Mouse (Mus musculus): ENCODE measurements around the gene Sgcb. TPM values are rescaled to one million over a fixed set of nuclear protein-coding genes. Genes with fewer than 3 reads are reported as not detected.

The Sgcb gene
- 3.0 and 3.5 TPM in 2 replicates for polyA plus RNA-seq (2012; rRNA removed)

- WGBS: under 1% methylated on average over 61 of the region's 62 CpGs
- no peak for DNase-seq (ENCODE audit: low read depth, low spot score)
Measured at GRCm38 (mm10) chr5:73647261-73647900, at the start of gene Sgcb. Gene Sgcb, minus strand, starts transcription at chr5:73647790.

DNA sequence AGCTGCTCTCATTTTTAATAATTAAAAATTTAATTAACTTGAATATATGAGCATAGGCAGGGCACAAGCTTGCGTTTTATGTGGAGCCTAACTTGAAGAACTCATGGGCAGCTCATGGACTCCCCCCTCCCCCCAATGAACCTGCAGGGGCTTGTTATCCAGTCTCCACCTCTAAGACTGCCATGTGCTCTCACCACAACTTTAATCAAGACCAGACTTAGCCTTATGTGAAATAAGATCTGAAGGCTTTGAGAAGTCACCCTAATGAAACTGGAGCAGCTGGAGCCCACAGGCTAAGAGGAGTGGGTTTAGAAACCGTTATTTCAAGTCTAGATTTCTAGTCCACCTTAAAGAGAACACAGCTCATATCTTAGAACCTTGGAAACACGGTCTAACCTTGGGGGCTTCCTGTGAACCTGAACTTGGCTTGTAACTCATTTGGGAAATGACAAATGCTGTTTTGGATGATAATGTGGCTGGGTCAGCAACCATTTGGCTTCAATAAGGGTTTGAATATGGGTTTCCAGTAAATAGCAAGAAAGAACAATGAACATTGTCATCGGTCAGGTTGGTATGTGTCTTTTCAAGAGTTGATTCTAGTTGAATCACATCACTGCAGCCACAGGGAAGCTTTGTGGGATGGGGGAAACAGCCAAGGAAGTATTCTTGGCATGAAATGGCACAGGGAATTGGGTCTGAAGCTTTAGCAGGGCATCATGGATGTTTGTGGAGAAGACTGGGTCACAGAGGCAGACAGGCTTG, 46.8 kb upstream of the Sgcb start:
- no peak for DNase-seq (ENCODE audit: low read depth, low spot score)
- WGBS: 86% methylated on average over 4 of the region's 4 CpGs

DNA sequence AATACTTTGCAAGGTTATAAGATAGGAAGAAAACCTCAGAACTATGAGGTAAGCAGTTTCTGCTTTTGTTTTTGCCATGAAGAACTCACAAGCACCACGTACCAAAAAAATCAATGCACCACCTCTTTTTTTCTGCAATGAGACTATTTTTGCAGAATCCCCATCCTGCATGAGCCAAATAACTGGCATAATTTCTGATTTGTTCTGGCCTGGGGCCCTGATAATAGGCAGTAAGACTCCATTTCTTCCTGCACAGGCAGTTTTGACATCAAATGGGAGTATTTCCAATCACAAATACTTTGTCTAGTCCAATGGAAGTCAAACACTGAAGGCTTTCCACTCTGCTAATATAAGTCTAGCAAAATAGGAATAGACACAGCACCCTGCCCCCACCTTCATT, 46.2 kb upstream of the Sgcb start:
- no peak for DNase-seq (ENCODE audit: low read depth, low spot score)
- 84% methylated on average over 1 of the region's 1 CpGs for WGBS

- WGBS: 51% methylated on average over 15 of the region's 15 CpGs
- no peak for DNase-seq (ENCODE audit: low read depth, low spot score)
Measured at GRCm38 (mm10) chr5:73691723-73692520, 44.3 kb upstream of the Sgcb start.

DNA sequence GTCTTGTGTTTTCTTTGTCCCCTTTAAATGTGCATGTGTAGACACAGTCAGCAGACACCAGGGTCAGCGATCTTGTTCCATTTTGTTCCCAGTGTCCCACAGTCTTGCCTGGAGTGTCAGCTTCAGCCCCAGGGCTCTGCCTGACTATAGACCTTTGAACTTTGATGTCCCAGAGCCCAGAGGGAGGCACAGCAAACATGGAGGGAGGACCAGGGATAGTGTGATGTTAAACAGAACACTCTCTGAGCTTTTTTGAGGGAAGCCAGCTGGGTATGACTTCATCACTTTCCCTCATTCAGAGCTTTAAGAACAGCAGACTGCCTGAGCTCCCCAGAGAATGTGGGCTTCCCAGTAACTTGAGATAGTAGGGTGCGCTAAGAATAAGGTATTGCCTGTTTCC, 42.6 kb upstream of the Sgcb start:
- WGBS: 67% methylated on average over 2 of the region's 2 CpGs
- DNase-seq (ENCODE audit: low read depth, low spot score): no peak

DNA sequence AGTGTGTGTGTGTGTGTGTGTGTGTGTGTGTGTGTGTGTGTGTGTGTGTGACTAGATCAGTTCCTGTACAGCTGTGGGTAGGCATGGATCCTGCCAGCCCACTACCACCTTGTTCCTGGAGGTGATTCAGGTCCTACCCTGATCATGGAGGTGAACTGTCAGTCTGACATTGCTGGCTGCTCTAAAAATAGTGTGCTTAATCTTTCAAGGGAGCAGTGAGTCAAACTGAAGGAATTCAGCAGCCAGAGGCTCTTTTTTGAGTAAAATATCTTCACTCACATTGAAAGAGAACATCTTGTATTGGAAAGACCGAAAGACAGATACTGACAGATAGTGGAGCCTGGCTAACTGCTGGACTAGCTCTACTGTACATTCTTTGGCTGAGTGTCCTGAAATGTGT, 41.0 kb upstream of the Sgcb start:
- DNase-seq (ENCODE audit: low read depth, low spot score): no peak
- 77% methylated on average over 1 of the region's 1 CpGs for WGBS

DNA sequence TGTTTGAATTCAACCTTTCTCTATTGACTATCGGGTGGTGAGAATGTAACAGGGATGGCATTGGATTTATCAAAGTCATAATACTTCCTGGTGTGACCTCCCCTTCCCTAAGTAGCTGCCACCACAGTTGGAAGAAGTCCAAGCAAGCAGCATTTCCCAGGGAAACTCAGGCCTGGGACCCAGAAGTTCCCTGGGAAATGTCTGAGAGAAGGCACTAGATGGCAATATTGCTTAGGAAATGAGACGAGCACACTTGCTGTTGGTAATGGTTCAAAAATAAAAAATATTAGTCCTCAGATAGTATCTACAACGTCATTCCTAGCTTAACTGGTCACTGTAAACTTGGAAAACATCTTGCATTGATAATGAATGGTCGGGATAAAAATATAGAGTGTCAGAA, 38.6 kb upstream of the Sgcb start:
- 13% methylated on average over 4 of the region's 4 CpGs for WGBS
- DNase-seq (ENCODE audit: low read depth, low spot score): no peak

DNA sequence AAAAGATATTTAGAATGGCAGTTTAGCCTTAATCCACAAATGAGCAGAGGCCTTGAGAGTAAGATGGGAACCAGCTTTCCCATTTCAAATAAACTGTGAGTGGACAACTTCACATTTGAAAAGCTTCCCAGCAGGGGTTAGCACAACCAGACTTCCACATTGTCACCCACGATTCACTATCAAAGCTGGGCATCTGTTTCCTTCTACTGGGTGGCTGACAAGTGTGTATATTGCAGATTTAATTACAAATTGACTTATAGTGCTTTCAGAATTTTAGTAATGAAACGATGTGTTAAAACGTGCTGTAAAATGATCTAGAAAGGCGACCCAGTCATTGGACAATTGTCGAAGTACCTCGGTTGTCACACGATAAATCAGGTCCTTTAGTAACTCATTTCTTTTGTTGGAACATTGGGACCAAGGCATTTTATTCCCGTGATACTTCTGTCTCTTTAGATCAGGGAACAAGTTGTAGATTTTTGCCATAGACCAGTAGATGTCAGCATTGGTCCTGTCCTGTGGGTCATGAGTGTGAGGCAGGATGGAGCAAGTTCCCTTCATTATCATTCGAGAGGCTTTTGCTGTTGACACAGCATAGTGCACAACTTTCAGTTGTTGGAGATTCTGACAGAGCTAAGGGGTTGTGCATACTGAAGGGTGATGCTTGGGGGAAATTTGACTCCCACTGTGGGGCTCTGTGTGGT, 36.3 kb upstream of the Sgcb start:
- no peak for DNase-seq (ENCODE audit: low read depth, low spot score)
- WGBS: 52% methylated on average over 9 of the region's 9 CpGs

DNA sequence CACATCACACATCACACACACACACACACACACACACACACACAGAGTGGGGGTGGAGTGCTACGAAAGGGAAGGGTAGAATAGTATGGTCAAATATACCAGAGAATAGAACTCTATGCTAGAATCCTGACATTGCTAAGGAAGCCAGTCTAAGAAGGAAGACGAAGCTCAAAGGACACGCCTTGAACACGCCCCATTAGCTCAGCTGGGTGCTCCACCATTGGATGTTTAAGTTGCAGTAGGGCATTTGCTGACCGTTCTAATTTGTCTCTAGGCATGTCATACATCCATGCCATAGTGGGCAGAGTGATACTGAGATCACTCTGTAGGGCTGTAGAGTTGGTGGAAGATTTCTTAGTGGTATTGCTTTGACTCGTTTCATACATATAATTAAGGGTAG, 35.6 kb upstream of the Sgcb start:
- WGBS: 61% methylated on average over 6 of the region's 6 CpGs
- DNase-seq (ENCODE audit: low read depth, low spot score): no peak

GRCm38 (mm10) chr5:73676626-73677025, 29.0 kb upstream of the Sgcb start:
- no peak for DNase-seq (ENCODE audit: low read depth, low spot score)
- WGBS: 50% methylated on average over 13 of the region's 13 CpGs

DNA sequence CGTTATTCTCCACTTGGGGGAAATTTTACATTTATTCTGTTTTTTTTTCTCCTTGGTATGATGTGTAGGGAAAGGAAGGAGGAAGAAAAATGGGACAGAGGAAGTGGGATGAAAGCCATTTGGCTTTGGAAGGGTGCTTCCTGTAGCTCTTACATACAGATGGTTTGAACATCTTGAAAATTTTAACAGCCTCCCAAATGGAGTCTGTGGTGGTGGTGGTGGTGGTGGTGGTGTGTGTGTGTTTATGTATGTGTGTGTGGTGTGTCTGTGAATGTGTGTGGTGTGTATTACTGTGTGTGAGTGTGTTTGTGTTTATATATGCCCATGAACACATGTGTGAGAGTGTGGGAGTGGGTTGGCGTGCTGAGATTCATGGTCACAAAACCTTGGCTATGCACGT, 28.0 kb upstream of the Sgcb start:
- DNase-seq (ENCODE audit: low read depth, low spot score): no peak
- WGBS: 86% methylated on average over 3 of the region's 3 CpGs

GRCm38 (mm10) chr5:73669386-73669785, 21.8 kb upstream of the Sgcb start:
- no peak for DNase-seq (ENCODE audit: low read depth, low spot score)
- 54% methylated on average over 26 of the region's 26 CpGs for WGBS

DNA sequence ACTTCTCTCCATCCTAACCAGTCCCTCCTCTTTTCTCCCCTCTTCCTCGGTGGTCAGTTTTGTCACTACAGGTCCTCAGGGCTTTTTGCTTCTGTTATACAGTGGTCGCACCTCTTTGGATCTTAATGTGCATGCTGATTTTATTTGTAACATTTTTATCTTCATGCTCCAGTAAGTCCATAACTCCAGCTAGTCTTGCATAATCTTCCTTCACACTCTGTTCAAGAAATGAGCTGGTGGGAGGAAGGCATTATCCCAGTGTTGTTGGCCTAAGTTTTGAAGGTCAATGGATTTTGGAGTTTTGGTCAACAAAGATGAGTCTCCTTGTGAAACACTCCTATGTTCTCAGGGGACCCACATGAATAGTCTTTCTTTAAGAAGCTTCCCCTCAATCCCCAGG, 20.3 kb upstream of the Sgcb start:
- DNase-seq (ENCODE audit: low read depth, low spot score): no peak
- WGBS: 83% methylated on average over 2 of the region's 2 CpGs

- WGBS: 49% methylated on average over 2 of the region's 2 CpGs
- DNase-seq (ENCODE audit: low read depth, low spot score): no peak
Measured at GRCm38 (mm10) chr5:73666695-73667094, 19.1 kb upstream of the Sgcb start.

DNA sequence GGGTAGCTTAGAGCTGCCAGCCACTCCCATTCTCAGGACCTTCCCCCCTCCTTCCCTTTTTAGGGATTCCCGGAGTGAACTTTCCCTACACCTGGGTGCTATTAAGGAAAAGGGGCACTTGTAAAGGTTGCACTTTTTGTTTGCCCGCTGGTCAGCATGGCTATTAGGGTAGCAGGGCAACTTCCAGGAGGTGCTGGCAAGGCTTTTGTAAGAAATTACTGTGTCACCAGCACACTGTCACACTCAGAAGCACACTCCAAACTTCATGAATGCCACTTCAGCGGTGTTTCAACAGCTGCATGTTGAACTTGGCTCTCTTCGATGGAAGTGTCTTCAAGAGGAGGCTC, 4.2 kb upstream of the Sgcb start:
- whole genome bisulfite sequencing: 10% methylated on average over 4 of the region's 4 CpGs
- DNase-seq (ENCODE audit: low read depth, low spot score): no peak

DNA sequence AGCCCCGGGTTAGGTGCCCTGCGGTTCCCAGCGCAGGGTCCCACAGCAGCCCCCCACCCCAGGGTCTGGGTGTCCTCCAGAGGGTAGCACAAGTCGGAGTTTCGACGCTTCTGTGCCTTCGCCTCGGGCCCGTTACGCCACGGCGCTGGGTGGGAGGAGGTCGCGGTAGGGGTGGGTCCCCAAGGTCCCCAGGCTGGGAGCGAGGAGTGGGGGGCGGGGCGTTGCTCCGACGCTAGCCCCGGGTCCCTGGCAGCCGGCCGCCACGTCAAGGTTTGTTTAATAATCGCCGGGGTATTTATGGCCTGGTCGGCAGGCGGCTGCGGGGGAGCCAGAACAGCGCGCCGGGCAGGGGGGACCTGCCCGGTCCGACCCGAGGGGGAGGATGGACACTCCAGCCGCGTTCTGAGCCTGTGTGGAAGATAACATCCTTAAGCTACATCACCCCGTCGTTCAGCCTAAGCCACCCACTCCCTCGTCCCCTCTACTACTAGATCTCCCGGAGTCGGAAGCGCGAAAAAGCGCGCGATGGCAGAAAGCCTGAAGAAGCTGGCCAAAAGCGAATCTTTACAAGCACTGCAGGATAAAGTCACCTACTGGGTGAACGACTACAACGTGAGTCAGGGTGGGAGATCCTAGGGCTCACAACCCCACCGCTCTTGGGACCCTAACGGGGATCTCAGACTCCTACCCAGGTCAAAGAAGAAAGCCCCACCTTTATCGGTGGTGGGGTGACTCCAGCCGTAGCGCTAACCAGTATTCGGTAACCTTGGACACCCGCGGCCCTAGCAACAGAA, 3.7 kb upstream of the Sgcb start, which contains the start of gene Spata18:
Gene Spata18 (plus strand): TSS at position 319 of the 794 bp plus-strand sequence.
- WGBS: under 1% methylated on average over 57 of the region's 57 CpGs
- no peak for DNase-seq (ENCODE audit: low read depth, low spot score)

- 3% methylated on average over 15 of the region's 15 CpGs for WGBS
- DNase-seq (ENCODE audit: low read depth, low spot score): no peak
Measured at GRCm38 (mm10) chr5:73650365-73650964, 2.9 kb upstream of the Sgcb start.

GRCm38 (mm10) chr5:73642091-73642490, 5.5 kb downstream of the Sgcb start:
- WGBS: 91% methylated on average over 4 of the region's 4 CpGs
- DNase-seq (ENCODE audit: low read depth, low spot score): no peak

DNA sequence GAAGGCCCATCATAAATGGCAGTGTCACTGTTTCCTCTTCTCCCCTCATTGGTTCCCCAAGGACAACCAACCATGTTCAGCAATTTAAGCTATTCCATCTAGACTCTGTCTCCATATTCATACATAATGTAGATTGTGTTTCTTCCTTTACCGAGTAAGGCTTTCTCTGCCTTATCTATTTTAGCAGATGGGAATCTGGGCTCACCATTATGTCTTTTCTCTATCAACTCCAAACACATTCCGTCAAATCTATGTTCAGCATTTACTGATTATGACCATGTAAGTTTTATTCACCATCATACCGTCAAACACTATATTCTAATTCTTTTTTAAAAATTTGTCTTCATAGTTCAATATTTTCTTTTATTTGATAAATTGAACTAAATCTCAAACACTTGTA, 6.5 kb downstream of the Sgcb start:
- WGBS: 92% methylated on average over 3 of the region's 3 CpGs
- no peak for DNase-seq (ENCODE audit: low read depth, low spot score)
